Mouse (Mus musculus): ENCODE results near the gene Sertad2.
A peak's percentile ranks its signal among the peaks of the same experiment; 100 is the strongest.

DNA sequence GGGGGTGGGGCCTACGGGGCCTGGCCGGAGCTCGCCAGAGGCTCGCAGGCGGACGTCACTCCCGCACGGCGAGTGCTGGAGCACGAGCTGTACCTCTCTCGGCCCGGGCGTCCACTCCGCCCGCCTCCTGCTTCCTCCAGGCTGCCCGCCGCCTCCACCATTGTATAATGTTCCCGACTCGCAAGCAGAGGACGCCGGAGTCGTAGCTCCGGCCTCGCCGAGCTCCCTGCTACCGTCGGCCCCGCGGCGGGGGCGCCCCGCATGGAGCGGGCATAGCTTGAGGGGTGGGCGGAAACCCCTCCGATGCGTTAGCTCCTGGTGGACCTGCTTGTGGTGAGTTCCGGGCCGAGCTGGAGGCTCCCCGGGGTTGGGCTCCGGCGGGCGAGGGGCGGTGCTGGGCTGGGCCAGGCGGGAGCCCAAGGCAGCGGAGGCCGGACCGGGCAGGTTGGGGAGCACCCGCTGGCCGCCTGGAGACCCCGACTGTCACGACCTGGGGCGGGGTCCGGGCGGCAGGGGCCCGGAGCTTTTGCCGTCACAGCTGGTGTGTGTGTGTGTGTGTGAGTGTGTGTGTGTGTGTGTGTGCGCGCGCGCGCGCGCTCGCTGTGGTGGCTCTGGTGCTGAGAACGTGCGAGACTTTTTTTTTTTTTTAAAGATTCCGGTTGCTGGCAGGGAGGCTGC lies 89.0 kb downstream of the Sertad2 start:
- TF ChIP-seq CTCF (IDR thresholded peaks at IDR 0.05; ENCODE audit: borderline replicate concordance, insufficient read depth, low read length) (no peak), POLR2A (IDR thresholded peaks at IDR 0.05; ENCODE audit: low read depth, low read length) (peak; percentile 79)

Measured in embryonic fibroblast, embryonic 13.5 days (primary cell).